Mouse (Mus musculus): ENCODE measurements around the gene Gba.

GRCm38 (mm10) chr3:89174844-89175243 lies 27.9 kb upstream of the Gba start:
- no peak for TF ChIP-seq CTCF (IDR thresholded peaks at IDR 0.05; ENCODE audit: borderline replicate concordance, insufficient read depth, low read depth, low read length)
- no peak for TF ChIP-seq POLR2A (IDR thresholded peaks at IDR 0.05; ENCODE audit: borderline replicate concordance, insufficient read depth, low read length)

All from cerebellum, adult 2 months (tissue).